Mouse (Mus musculus) brain, adult 10 weeks (tissue): ENCODE measurements around the gene Zbtb49. TPM values are rescaled to one million over a fixed set of nuclear protein-coding genes. Genes with fewer than 3 reads are reported as not detected.

Experiments
- polyA plus RNA-seq: library from polyadenylated mRNA; stranded (reverse); fragments of 350-450 nt; fragmentation: Illumina TruSeq; extraction: RNeasy Lipid Tissue Mini Kit (QIAGEN cat#74804); gene quantifications from one replicate; pipeline ENCODE4 v1.2.3, GENCODE M21; 2015; ENCODE audit warnings: low read depth, low replicate concordance

The Zbtb49 gene
- 9.7 TPM for polyA plus RNA-seq

DNA sequence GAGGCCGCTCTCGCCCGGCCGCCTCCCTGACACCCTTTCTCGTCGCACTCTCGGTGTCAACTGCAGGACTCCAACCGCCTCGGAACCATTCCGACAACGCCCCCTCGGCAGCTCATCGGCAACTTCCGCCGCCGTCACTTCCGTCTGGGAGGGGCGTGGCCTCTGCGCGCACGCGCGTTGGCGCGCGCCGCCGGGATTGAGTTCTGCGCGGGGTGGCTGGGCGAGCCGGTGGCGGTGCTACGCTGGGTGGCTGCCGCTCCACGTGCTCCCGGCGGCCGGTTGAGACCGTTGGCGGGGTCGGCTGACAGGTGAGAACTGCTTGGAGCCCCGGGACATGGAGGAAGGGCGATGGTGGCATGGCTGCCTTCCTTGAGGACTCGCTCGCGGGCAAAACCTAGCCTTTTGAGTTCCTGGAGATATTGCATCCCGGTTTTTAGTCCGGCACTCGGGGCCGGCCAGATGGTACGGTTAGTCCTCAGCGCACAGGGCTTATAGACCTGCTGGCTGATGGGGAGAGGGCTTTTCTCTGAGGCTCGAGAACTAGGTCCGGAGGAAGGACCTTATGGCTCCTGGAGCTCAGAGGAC is at the start of gene Zbtb49, which contains the start of gene Lyar:
TSS of gene Zbtb49 (minus strand) at position 130 of the 585 bp plus-strand sequence.
TSS of gene Lyar (plus strand) at position 143 of the 585 bp plus-strand sequence.

DNA sequence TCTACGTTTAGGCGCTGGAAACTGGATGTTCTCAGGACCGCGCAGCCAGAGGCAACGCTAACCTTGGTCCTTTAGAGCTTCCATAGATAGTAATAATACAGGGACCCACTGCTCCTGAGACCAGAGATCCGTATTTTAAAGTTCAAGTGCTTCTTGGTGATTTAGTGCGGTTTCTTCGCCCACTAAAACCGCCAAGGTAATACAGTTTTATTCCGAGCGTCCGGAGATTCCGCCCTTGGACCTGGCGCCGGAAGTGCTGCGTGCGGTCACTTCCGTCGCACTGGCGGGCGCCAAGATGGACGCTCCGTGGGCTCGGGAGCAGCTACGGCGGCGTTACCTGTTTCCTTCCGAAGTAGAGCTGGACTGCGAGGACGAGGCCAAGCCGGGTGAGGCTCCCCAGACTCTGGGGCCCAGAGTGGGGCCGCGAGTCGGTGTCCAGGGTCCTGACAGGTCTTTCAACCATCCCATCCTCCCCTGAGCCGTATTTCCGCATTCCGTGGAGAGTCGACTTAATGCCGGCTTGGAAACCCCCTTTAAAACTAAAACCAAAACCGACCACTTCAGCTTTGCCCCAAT is 39.9 kb upstream of the Zbtb49 start, which contains the start of gene Tmem128:
TSS of gene Tmem128 (plus strand) at position 79 of the 576 bp plus-strand sequence.

DNA sequence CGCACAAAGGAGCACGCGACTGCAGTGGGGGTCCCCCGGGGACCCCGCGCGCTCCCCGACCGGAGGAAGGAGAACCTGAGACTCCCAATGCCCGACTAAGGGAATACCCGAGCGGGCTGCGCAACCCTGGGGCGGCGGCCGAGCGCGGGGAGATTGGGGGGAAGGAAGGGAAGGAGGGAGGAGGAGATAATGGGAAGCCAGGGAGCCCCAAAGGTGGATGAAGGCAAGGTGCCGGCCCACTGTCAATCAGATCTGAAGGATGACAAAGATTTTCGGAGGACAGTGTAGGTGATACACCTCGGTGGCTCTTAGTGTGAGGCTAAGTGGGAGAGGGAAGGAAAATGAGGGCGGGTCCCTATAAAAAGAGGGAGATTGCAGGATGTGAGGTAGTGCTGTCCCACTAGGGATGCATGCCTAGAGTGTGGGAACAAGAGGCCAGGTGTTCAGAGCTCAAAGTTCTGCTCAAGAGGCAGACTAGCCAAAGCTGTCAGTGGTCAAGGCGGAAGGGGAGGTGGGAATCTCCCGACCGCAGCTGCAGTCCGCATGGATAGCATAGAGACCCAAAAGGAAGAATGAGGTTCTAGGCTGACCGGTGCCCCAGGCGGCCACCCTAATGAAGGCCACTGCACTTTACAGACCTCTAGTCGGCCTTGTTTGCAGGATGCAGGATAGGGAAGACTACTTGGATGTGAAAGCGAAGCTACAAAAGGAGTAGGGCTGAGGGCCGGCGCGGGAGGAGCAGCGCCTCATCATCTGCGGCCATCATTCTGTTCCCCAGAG is 60.4 kb downstream of the Zbtb49 start, which contains the start of gene Nsg1:
TSS of gene Nsg1 (minus strand) at position 274 of the 780 bp plus-strand sequence.

Other genes with a start within 250 kb of the Zbtb49 start
- 56.5 TPM for gene Stx18, start 181.7 kb downstream of the Zbtb49 start, polyA plus RNA-seq
- gene Nsg1, start 60.5 kb downstream of the Zbtb49 start, polyA plus RNA-seq = 471 TPM
- 9.7 TPM for gene Lyar, start within 50 bp of the Zbtb49 start, polyA plus RNA-seq
- 52.5 TPM for gene Tmem128, start 39.7 kb upstream of the Zbtb49 start, polyA plus RNA-seq
- not detected for gene Otop1, start 55.5 kb upstream of the Zbtb49 start, polyA plus RNA-seq
- 2.9 TPM for gene Drd5, start 98.9 kb upstream of the Zbtb49 start, polyA plus RNA-seq